Mouse (Mus musculus): ENCODE data around the gene Lrrc17.

GRCm38 (mm10) chr5:21608311-21609304 lies 65.2 kb downstream of the Lrrc17 start:
- TF ChIP-seq POLR2A (IDR thresholded peaks at IDR 0.05; ENCODE audit: low read depth, low read length) (no peak), EP300 (IDR thresholded peaks at IDR 0.05; ENCODE audit: low read length) (no peak), CTCF (conservative IDR thresholded peaks at IDR 0.05 in 1 of 2, IDR thresholded peaks at IDR 0.05 in 1 of 2; ENCODE audit: low read depth in 2 of 2, low read length in 2 of 2) (no peak), MYC (IDR thresholded peaks at IDR 0.05; ENCODE audit: low read depth, low read length) (no peak), BHLHE40 (IDR thresholded peaks at IDR 0.05; ENCODE audit: low read depth, low read length) (no peak), ZMIZ1 (IDR thresholded peaks at IDR 0.05; ENCODE audit: low read depth, low read length) (no peak), POLR2AphosphoS2 (IDR thresholded peaks at IDR 0.05; ENCODE audit: low read depth, low read length) (no peak), MAFK (IDR thresholded peaks at IDR 0.05; ENCODE audit: insufficient replicate concordance, low read length) (no peak), IRF4 (IDR thresholded peaks at IDR 0.05; ENCODE audit: low read depth, low read length) (no peak), SIN3A (IDR thresholded peaks at IDR 0.05; ENCODE audit: low read length) (no peak), NELFE (IDR thresholded peaks at IDR 0.05; ENCODE audit: low read depth, low read length) (no peak)

All from CH12.LX (cell line).